Mouse (Mus musculus) embryonic facial prominence, embryonic 14.5 days (tissue): Measurements from ENCODE around the gene Ddrgk1. TPM values are rescaled to one million over a fixed set of nuclear protein-coding genes. Genes with fewer than 3 reads are reported as not detected.

Experiments
- ATAC-seq: fragments of 200-750 bp; cut with Nextera tagmentation; 2 replicates; pipeline ENCODE4 v1.8.0; 2017; ENCODE audit warnings: low read depth, moderate number of reproducible peaks, moderate TSS enrichment
- DNase-seq: peaks from one replicate; pipeline ENCODE4 v3.0.0-alpha.2; 2015; ENCODE audit warnings: low spot score
- H3K27ac ChIP-seq: fragments of 300-500 bp; sonication (generic); replicated peaks from 2 replicates; pipeline ENCODE4 v1.5.1; 2014; ENCODE audit warnings: low read depth, mild to moderate bottlenecking, low read length, moderate library complexity
- H3K27me3 ChIP-seq: fragments of 300-500 bp; sonication (generic); replicated peaks from 2 replicates; pipeline ENCODE4 v1.6.1; 2014; ENCODE audit warnings: low read length; ENCODE audit not compliant: control insufficient read depth, insufficient read depth
- H3K36me3 ChIP-seq: fragments of 300-500 bp; sonication (generic); 2 replicates; pipeline ENCODE4 v1.6.1; 2014; ENCODE audit warnings: low read length, mixed read lengths; ENCODE audit not compliant: control insufficient read depth, insufficient read depth
- H3K4me1 ChIP-seq: fragments of 300-500 bp; sonication (generic); 2 replicates; pipeline ENCODE4 v1.6.1; 2014; ENCODE audit warnings: antibody characterized with exemption, low read length; ENCODE audit not compliant: control insufficient read depth, insufficient read depth
- H3K4me2 ChIP-seq: fragments of 300-500 bp; sonication (generic); 2 replicates; pipeline ENCODE4 v1.6.1; 2014; ENCODE audit warnings: low read depth, mild to moderate bottlenecking, low read length, moderate library complexity, mixed read lengths
- H3K4me3 ChIP-seq: fragments of 300-500 bp; sonication (generic); 2 replicates; pipeline ENCODE4 v1.5.1; 2014; ENCODE audit warnings: low read depth, mild to moderate bottlenecking, low read length
- H3K9ac ChIP-seq: fragments of 300-500 bp; sonication (generic); 2 replicates; pipeline ENCODE4 v1.6.1; 2014; ENCODE audit warnings: low read depth, mild to moderate bottlenecking, low read length, moderate library complexity, mixed read lengths
- H3K9me3 ChIP-seq: fragments of 300-500 bp; sonication (generic); 2 replicates; pipeline ENCODE4 v1.6.1; 2016; ENCODE audit warnings: low read length; ENCODE audit not compliant: control insufficient read depth
- WGBS: fragments of 180-500 bp; shearing (Covaris S2); extraction: QIAGEN DNeasy Blood & Tissue Kit; methylation state at CpG from one replicate; pipeline ENCODE4 v1.1.7; 2014; 5-methylcytosine and 5-hydroxymethylcytosine counted together
- polyA plus RNA-seq: library from polyadenylated mRNA; unstranded; fragments of >200 nt; fragmentation: Nextera tagmentation; extraction: Ambion mirVana; gene quantifications from 2 replicates; pipeline ENCODE4 v1.2.1, GENCODE M21; 2014

Gene Ddrgk1
- polyA plus RNA-seq, 1 experiment from 2014 or later: 55.9 TPM

DNA sequence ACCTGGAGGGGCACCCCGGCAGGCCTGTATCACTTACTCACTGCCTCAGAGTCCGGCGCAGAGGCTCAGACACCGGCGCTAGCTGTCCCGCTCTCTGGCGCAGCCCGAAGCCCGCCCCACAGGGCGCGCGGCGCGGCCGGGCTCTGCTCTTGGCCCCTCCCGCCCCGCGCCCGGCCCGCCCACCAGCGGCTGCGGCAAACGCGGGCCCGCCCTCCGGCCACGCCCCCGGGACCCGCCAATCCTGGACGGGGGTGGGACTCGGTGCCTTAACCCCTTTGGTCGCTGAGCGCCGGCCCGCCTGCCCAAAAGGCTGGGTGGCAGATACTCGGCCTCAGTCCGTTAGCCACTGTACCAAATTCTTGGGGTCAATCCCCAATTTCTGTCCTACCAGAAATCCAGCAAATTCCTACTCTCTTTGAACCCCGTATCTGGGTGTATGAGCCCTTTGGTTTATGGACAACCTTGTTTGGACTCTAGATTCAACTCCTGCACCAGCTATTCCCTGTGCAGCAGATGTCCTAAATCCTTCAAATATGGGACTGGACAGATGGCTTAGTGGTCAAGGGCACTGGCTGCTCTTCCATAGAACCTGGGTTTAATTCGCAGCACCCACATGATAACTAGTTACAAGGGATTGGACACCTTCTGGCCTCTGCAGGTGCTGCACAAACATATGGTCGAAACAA, 21.6 kb downstream of the Ddrgk1 start, which contains the start of gene Lzts3:
Lzts3 (minus strand) TSS at position 120 of the 686 bp plus-strand sequence.
- DNase-seq: peak; percentile 95
- no peaks in the 10 kb centered on the region for H3K36me3 ChIP-seq
- ATAC-seq: peak; percentile 93
- peak within 1 kb of the TSS; percentile 74 for H3K9ac ChIP-seq
- 5% methylated on average over 20 of the region's 40 CpGs for WGBS
- H3K27me3 ChIP-seq: peaks cover 2% of the 10 kb centered on the region
- H3K9me3 ChIP-seq: no peaks in the 10 kb centered on the region
- peak within 1 kb of the TSS; percentile 76 for H3K4me3 ChIP-seq
- no peak within 1 kb of the TSS for H3K27ac ChIP-seq
- H3K4me2 ChIP-seq: peak within 1 kb of the TSS; percentile 96
- H3K4me1 ChIP-seq: peaks cover 9% of the 10 kb centered on the region; the same call in 1 of the 2 replicates

DNA sequence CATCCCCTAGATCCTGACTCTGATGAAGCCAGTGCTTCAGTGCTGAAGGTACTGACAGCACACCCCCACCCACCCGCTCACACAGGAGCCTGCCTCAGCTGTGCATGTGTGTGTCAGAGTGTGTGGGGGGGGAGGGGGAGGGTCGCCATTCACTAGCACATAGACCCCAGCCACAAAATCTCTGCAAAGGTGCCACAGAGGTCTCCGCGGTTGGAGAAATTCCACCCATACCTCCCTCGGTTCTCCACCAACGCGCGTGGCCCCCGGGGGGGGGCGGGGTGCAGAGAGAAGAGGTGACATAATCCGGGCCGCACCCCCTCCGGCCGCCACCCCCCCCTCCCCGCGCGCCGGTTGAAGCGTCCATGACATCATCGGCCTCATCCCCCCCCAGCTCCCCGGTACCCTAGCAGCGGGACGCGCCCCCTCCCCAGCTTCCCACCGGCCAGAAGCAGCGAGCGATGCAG, 22.2 kb downstream of the Ddrgk1 start:
- no peaks in the 10 kb centered on the region for H3K36me3 ChIP-seq
- DNase-seq (no peak), ATAC-seq (peak; percentile 59)
- H3K4me3 ChIP-seq: peak overlapping the region; percentile 76
- H3K4me2 ChIP-seq: peak overlapping the region; percentile 96
- H3K27me3 ChIP-seq: peaks cover 6% of the 10 kb centered on the region
- 1% methylated on average over 15 of the region's 27 CpGs for WGBS
- peaks cover 9% of the 10 kb centered on the region; the same call in 1 of the 2 replicates for H3K4me1 ChIP-seq
- no peaks in the 10 kb centered on the region for H3K9me3 ChIP-seq
- H3K9ac ChIP-seq: peak overlapping the region; percentile 74
- no peak overlapping the region for H3K27ac ChIP-seq

DNA sequence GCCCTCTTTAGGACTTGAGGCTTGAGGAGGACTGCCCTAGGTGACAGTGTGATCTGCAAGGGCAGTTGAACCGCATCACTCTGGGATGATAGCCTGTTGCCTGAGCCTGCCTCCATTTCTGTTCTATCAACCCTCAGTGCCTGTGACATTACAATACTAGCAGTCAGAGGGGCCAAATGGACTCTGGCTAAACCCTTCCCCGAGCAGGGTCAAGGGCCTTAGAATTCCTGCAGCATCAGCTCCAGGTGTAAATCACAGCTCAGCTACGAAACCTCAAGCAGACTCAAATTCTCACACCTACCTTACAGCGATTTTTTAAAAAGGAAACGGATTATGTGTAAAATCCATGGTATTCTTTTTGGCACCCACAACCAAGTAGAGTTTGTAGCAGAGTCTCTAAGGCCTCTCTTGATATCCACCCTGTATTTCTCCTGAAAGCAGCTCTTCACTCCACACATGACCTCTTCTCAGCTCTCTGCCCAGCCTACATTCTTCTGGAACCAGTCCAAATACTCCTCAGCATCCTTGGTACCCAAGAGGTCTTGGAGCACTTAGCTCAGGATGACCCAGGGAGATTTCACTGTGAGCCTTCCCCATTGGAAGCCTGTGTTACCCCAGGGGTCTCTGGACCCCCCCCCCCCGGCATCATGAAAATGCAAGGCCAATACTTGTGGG, 23.0 kb downstream of the Ddrgk1 start:
- DNase-seq: no peak
- peaks cover 14% of the 10 kb centered on the region for H3K27me3 ChIP-seq
- WGBS: 70% methylated on average over 6 of the region's 6 CpGs
- H3K4me1 ChIP-seq: peaks cover 9% of the 10 kb centered on the region; the same call in 1 of the 2 replicates
- no peak overlapping the region for H3K9ac ChIP-seq
- H3K27ac ChIP-seq: no peak overlapping the region
- ATAC-seq: no peak
- H3K36me3 ChIP-seq: no peaks in the 10 kb centered on the region
- H3K4me3 ChIP-seq: peak overlapping the region; percentile 76
- H3K4me2 ChIP-seq: peak overlapping the region; percentile 96
- H3K9me3 ChIP-seq: no peaks in the 10 kb centered on the region

DNA sequence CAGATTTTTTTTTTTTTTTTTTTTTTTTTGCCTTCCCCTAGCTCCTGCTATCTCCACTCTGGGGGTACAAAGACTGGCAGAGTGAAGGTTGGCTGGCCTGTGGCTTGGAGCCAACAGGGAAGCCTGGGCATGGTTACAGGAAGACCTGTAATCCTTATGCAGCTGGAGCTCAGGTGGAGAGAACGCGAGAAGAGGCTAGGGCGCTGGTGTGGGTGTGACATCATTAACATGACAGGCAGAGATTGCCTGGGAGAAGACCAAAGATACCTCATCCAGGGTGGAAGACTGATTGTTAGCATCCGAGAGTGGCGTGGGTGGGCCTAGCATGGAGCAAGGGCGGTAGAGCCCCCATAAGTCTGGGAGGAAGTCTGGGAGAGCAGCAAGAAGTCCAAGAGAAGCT, 25.2 kb downstream of the Ddrgk1 start:
- Histone ChIP-seq H3K9me3 (no peaks in the 10 kb centered on the region), H3K27ac (no peak overlapping the region), H3K4me3 (no peak overlapping the region), H3K9ac (no peak overlapping the region), H3K36me3 (no peaks in the 10 kb centered on the region), H3K4me1 (peaks cover 23% of the 10 kb centered on the region), H3K4me2 (no peak overlapping the region), H3K27me3 (peaks cover 35% of the 10 kb centered on the region)
- DNase-seq: no peak
- no peak for ATAC-seq
- 73% methylated on average over 6 of the region's 6 CpGs for WGBS

DNA sequence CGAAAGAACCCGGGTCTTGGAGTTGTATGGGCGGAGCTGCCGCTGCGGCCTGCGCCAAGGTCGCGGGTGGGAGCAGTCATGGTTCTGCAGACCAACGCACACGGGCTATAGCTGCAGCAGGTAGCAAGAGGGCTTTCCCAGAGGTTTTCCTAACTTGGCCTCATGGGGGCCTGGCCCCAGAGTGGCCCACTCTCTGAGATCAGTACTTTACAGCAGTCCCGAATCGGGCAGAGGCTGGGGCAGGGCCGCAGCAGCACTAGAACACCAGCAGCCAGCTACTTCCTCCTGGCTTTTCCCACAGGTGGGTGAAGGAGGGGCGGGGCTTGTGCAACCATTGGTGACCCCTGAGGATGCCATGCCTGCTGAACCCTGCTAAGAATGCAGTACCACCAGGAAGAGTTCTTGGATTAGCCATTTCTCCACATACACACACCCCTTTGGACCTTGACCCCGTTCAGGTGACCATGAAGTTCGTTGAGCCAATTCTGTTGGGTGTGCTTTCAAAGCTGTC, 26.3 kb downstream of the Ddrgk1 start:
- no peak overlapping the region for H3K9ac ChIP-seq
- H3K36me3 ChIP-seq: no peaks in the 10 kb centered on the region
- peaks cover 44% of the 10 kb centered on the region for H3K27me3 ChIP-seq
- DNase-seq (no peak), ATAC-seq (no peak; the same call in 1 of the 2 replicates)
- H3K4me2 ChIP-seq: no peak overlapping the region
- no peak overlapping the region for H3K27ac ChIP-seq
- no peaks in the 10 kb centered on the region for H3K9me3 ChIP-seq
- H3K4me1 ChIP-seq: peaks cover 25% of the 10 kb centered on the region
- H3K4me3 ChIP-seq: no peak overlapping the region
- 31% methylated on average over 16 of the region's 16 CpGs for WGBS

DNA sequence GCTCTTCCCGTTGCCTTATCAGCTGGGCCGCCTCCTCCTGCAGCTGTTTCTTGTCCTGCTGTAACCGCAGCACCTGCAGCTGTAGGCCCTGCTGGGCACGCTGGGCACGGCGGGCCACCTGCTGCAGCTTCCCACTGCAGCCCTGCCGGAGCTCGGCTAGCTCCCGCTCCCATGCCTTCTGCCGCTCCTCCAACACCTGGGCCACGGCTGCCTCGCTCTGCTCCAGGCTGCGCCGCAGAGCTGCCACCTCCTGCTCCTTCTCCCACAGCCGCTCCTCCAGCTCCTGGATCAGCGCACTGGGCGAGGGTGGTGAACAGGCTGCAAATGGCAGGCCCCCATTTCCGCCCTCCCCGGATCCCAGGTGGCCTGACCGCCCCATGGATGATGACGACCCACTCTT, 28.6 kb downstream of the Ddrgk1 start:
- Histone ChIP-seq H3K4me2 (peak overlapping the region; percentile 84), H3K36me3 (no peaks in the 10 kb centered on the region), H3K4me1 (peaks cover 15% of the 10 kb centered on the region), H3K9me3 (no peaks in the 10 kb centered on the region), H3K27me3 (peaks cover 44% of the 10 kb centered on the region), H3K9ac (0 out of 2 replicates have a peak overlapping the region, but pooled peaks have one; percentile 70), H3K4me3 (peak overlapping the region; percentile 45), H3K27ac (no peak overlapping the region)
- WGBS: 22% methylated on average over 20 of the region's 21 CpGs
- peak; percentile 35 for DNase-seq
- ATAC-seq: peak; percentile 22; the same call in 1 of the 2 replicates

DNA sequence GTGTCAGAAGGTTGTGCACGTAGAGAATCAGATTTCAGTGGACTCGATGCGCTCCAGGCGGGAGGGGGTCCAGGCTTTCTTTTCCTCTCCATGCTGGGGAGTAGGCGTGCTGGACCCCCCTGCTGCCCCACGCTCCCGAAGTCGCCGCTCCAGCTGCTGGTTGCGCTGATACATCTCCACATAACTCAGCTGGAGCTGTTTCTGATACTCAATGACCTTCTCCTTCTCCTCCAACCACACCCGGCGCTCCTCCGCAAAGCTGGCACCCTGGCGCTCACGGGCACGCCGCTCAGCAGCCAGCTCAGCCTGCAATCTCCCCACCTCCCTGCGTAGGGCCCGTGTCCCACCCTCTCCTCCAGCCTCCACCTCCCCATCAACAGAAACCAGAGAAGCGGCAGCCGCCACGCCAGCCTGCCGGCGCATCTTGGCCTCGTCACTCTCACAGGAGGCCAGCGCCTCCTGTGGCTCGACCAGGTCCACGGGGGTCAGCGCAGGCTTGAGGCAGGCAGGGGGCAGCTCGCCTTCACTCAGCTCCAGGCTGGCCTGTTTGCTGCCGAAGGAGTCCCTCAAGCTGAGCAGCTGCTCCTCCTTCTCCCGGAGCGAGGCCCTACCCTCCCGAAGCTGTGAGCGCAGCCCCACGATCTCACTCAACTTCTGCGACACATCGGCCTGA, 29.6 kb downstream of the Ddrgk1 start:
- Histone ChIP-seq H3K9me3 (no peaks in the 10 kb centered on the region), H3K27ac (no peak overlapping the region), H3K4me3 (peak overlapping the region; percentile 45), H3K4me1 (peaks cover 15% of the 10 kb centered on the region), H3K9ac (peak overlapping the region; percentile 70), H3K36me3 (no peaks in the 10 kb centered on the region), H3K27me3 (peaks cover 44% of the 10 kb centered on the region), H3K4me2 (peak overlapping the region; percentile 84)
- WGBS: 1% methylated on average over 35 of the region's 38 CpGs
- peak; percentile 49 for DNase-seq
- ATAC-seq: peak; percentile 53

DNA sequence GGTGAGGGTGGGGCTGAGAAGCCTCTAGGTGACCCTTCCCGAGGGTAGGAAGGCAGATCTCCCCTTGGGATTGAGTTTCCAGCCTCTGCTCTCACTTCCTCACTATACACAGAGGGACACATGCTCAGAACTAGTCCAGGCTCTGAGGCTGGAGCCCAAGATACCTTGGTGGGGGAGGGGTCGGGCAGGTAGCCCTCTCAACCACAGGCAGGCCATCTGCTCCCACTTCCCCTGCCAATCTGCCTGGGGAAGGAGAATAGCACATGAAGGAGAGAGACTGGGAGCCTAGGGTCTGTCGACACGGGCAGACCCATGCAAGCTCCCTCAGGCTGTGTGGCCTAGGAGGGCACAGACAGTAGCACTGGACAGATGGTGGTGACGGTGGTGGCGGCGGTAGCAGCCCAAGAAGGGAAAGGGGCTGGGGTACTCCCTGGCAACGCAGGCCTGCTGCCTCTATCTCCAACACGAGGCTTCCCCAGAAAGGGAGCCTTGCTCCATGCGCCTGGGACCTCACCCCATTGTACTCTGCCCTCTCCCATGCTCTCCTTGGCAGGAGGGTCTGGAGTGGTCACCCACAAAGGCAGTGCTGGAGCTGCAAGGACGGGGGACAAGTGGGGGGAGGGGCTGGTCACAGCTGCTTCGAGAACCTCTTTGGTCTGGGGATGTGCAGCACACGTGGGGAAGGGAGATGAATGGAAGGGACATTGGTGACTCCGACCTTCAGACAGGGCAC, 30.3 kb downstream of the Ddrgk1 start:
- peaks cover 44% of the 10 kb centered on the region for H3K27me3 ChIP-seq
- peak overlapping the region; percentile 70 for H3K9ac ChIP-seq
- 9% methylated on average over 11 of the region's 14 CpGs for WGBS

More for the DNA sequence above, 30.3 kb downstream of the Ddrgk1 start:
- Histone ChIP-seq H3K4me2 (peak overlapping the region; percentile 84), H3K27ac (no peak overlapping the region), H3K4me3 (peak overlapping the region; percentile 45), H3K9me3 (no peaks in the 10 kb centered on the region), H3K4me1 (peaks cover 15% of the 10 kb centered on the region), H3K36me3 (no peaks in the 10 kb centered on the region)
- ATAC-seq (no peak), DNase-seq (no peak)
